Mouse (Mus musculus) erythroblast, embryonic 14.5 days (primary cell): Measurements from ENCODE around the gene Cd81. TPM values are rescaled to one million over a fixed set of nuclear protein-coding genes. Genes with fewer than 3 reads are reported as not detected.

Source experiments
- H3K27me3 ChIP-seq: 2 replicates; pipeline ENCODE4 v1.6.1; 2012; ENCODE audit warnings: inconsistent platforms; ENCODE audit not compliant: control insufficient read depth
- H3K36me3 ChIP-seq: 2 replicates; pipeline ENCODE4 v1.6.1; 2012; ENCODE audit warnings: mild to moderate bottlenecking, inconsistent platforms; ENCODE audit not compliant: control insufficient read depth
- H3K4me1 ChIP-seq: 2 replicates; pipeline ENCODE4 v1.6.1; 2012; ENCODE audit warnings: inconsistent platforms; ENCODE audit not compliant: control insufficient read depth
- H3K4me3 ChIP-seq: replicated peaks from 2 replicates; pipeline ENCODE3; 2012; ENCODE audit warnings: moderate library complexity, mild to moderate bottlenecking, inconsistent platforms
- H3K9me3 ChIP-seq: 2 replicates; pipeline ENCODE4 v1.6.1; 2012; ENCODE audit warnings: low read length, inconsistent platforms, mixed read lengths; ENCODE audit not compliant: control insufficient read depth
- GATA1 ChIP-seq: IDR thresholded peaks from 2 replicates; pipeline ENCODE4 v1.6.1; 2012; ENCODE audit warnings: low read length, inconsistent platforms, mixed read lengths
- TAL1 ChIP-seq: IDR thresholded peaks from 3 replicates; pipeline ENCODE4 v1.6.1; 2012; ENCODE audit warnings: low read length, inconsistent platforms, mixed read lengths
- polyA plus RNA-seq: library from polyadenylated mRNA; stranded (reverse); fragments of >175 nt; gene quantifications from 2 replicates; pipeline ENCODE4 v1.2.3, GENCODE M21; 2012

The Cd81 gene
- polyA plus RNA-seq, 1 experiment = 5.9 TPM

- H3K27me3 ChIP-seq = peaks cover 21% of the 10 kb centered on the region
These were observed 48.2 kb downstream of the Cd81 start for GRCm38 (mm10) chr7:143100759-143101158.

GRCm38 (mm10) chr7:143105258-143105897 lies 52.8 kb downstream of the Cd81 start:
- no peaks in the 10 kb centered on the region for H3K9me3 ChIP-seq
- H3K4me1 ChIP-seq = peaks cover 2% of the 10 kb centered on the region; the same call in 1 of the 2 replicates
- TF ChIP-seq GATA1 (no peak), TAL1 (no peak)
- peaks cover 61% of the 10 kb centered on the region for H3K27me3 ChIP-seq
- H3K36me3 ChIP-seq = no peaks in the 10 kb centered on the region
- H3K4me3 ChIP-seq = no peak overlapping the region

More at GRCm38 (mm10) chr7:143100759-143101158, 48.2 kb downstream of the Cd81 start:
- no peak overlapping the region for H3K4me3 ChIP-seq
- TF ChIP-seq GATA1 (no peak), TAL1 (no peak)
- H3K9me3 ChIP-seq = no peaks in the 10 kb centered on the region
- H3K4me1 ChIP-seq = no peaks in the 10 kb centered on the region
- no peaks in the 10 kb centered on the region for H3K36me3 ChIP-seq

- H3K27me3 ChIP-seq = peaks cover 56% of the 10 kb centered on the region
- no peak within 1 kb of the TSS for H3K4me3 ChIP-seq
- TF ChIP-seq GATA1 = no peak
- TF ChIP-seq TAL1 = no peak
- peaks cover 2% of the 10 kb centered on the region; the same call in 1 of the 2 replicates for H3K4me1 ChIP-seq
- no peaks in the 10 kb centered on the region for H3K36me3 ChIP-seq
- H3K9me3 ChIP-seq = no peaks in the 10 kb centered on the region
These were observed 53.5 kb downstream of the Cd81 start, which contains the start of gene Kcnq1 for GRCm38 (mm10) chr7:143106062-143106461. Gene Kcnq1 (plus strand): TSS chr7:143106362.

- no peaks in the 10 kb centered on the region for H3K36me3 ChIP-seq
- peaks cover 2% of the 10 kb centered on the region; the same call in 1 of the 2 replicates for H3K4me1 ChIP-seq
- peaks cover 56% of the 10 kb centered on the region for H3K27me3 ChIP-seq
- H3K9me3 ChIP-seq = no peaks in the 10 kb centered on the region
- no peak for TF ChIP-seq TAL1
- no peak for TF ChIP-seq GATA1
- no peak overlapping the region for H3K4me3 ChIP-seq
These were observed 54.3 kb downstream of the Cd81 start for GRCm38 (mm10) chr7:143106672-143107465.

GRCm38 (mm10) chr7:143108200-143108599 lies 55.7 kb downstream of the Cd81 start:
- TF ChIP-seq GATA1 = no peak
- TF ChIP-seq TAL1 = no peak
- H3K36me3 ChIP-seq = no peaks in the 10 kb centered on the region
- H3K4me3 ChIP-seq = no peak overlapping the region
- H3K9me3 ChIP-seq = no peaks in the 10 kb centered on the region
- peaks cover 54% of the 10 kb centered on the region for H3K27me3 ChIP-seq
- H3K4me1 ChIP-seq = peaks cover 4% of the 10 kb centered on the region

GRCm38 (mm10) chr7:143108996-143109660 lies 56.6 kb downstream of the Cd81 start:
- Histone ChIP-seq H3K4me3 (no peak overlapping the region), H3K36me3 (no peaks in the 10 kb centered on the region), H3K4me1 (peaks cover 4% of the 10 kb centered on the region), H3K27me3 (peaks cover 54% of the 10 kb centered on the region), H3K9me3 (no peaks in the 10 kb centered on the region)
- TF ChIP-seq TAL1 (no peak), GATA1 (no peak)

- TF ChIP-seq GATA1 (no peak), TAL1 (no peak)
- peaks cover 52% of the 10 kb centered on the region for H3K27me3 ChIP-seq
- H3K9me3 ChIP-seq = no peaks in the 10 kb centered on the region
- peaks cover 4% of the 10 kb centered on the region for H3K4me1 ChIP-seq
- no peak overlapping the region for H3K4me3 ChIP-seq
- H3K36me3 ChIP-seq = no peaks in the 10 kb centered on the region
These were observed 57.2 kb downstream of the Cd81 start for GRCm38 (mm10) chr7:143109696-143110095.

- peaks cover 41% of the 10 kb centered on the region for H3K27me3 ChIP-seq
- H3K36me3 ChIP-seq = no peaks in the 10 kb centered on the region
- no peaks in the 10 kb centered on the region for H3K9me3 ChIP-seq
- TF ChIP-seq TAL1 (no peak), GATA1 (no peak)
- peaks cover 4% of the 10 kb centered on the region for H3K4me1 ChIP-seq
- H3K4me3 ChIP-seq = no peak overlapping the region
These were observed 58.3 kb downstream of the Cd81 start for GRCm38 (mm10) chr7:143110803-143111202.

- Histone ChIP-seq H3K4me3 (no peak overlapping the region), H3K36me3 (no peaks in the 10 kb centered on the region), H3K27me3 (peaks cover 31% of the 10 kb centered on the region), H3K9me3 (no peaks in the 10 kb centered on the region), H3K4me1 (peaks cover 4% of the 10 kb centered on the region)
- TF ChIP-seq TAL1 (no peak), GATA1 (no peak)
These were observed 59.2 kb downstream of the Cd81 start for GRCm38 (mm10) chr7:143111719-143112118.
